Mouse (Mus musculus) layer of hippocampus, adult 9-11 months (tissue): ENCODE results near the gene Gdf7.

ENCODE experiments used
- DNase-seq: peaks from one replicate; pipeline ENCODE4 v3.0.0; 2022

Gdf7 gene

DNA sequence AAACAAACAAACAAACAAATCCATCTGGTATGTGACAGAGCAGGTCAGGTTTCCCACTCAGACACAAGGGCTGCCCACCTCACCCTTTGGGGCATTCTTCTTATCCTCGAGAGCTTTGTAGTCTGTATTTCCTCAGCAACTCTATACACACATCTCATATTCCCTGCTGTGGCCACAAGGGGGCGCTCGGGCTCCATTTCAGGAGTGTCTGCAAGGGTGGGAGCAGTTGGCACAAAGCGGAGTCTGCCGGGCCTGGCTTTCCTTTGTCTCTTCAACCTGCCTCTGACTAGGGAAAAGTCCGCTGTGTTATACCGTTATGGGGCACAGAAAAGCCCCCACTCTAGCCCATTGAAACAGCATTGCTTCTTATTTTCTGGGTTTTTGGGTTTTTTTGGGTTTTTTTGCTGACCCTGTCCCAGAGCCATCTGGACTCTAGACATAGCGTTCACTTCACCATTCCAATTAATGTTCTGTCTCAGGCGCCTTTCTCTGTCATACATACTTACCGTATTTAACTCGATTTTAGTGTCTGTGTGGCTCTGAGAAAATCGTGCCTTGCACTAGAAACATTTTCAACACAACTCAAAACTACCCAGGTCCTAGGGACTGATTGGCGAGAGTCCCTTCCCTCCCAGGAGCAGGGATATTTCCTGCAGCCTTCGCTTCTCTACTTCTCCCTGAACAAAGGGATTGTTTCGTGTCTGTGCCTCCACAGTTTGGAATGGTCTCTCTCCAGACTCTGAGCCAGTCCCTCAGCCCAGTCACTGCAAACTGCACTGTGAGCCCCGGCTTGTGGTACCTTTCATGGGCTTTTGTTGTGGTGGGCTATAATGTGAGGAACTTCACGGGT is 25.3 kb upstream of the Gdf7 start:
- DNase-seq = peak; percentile 95

- DNase-seq = peak; percentile 86
Measured at GRCm38 (mm10) chr12:8325943-8326522, 24.3 kb upstream of the Gdf7 start.

GRCm38 (mm10) chr12:8325245-8325942 is 23.6 kb upstream of the Gdf7 start:
- peak; percentile 59 for DNase-seq

GRCm38 (mm10) chr12:8324086-8324485 is 22.3 kb upstream of the Gdf7 start:
- DNase-seq = no peak

DNA sequence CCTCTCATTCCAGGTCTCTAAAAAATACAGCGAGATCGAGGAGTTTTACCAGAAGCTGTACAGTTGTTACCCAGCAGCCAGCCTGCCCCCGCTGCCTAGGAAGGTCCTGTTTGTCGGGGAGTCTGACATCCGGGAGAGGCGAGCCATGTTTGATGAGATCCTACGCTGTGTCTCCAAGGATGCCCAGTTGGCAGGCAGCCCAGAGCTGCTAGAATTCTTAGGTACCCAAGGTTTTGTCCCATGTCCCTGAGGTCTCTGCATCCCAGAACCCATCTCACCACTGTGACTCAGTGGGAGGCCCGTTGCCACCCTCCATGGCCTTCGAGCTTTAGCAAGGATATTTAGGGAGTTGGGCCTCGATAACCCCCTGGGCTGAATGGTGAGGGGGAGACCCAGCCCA is 19.8 kb upstream of the Gdf7 start:
- DNase-seq = no peak

DNA sequence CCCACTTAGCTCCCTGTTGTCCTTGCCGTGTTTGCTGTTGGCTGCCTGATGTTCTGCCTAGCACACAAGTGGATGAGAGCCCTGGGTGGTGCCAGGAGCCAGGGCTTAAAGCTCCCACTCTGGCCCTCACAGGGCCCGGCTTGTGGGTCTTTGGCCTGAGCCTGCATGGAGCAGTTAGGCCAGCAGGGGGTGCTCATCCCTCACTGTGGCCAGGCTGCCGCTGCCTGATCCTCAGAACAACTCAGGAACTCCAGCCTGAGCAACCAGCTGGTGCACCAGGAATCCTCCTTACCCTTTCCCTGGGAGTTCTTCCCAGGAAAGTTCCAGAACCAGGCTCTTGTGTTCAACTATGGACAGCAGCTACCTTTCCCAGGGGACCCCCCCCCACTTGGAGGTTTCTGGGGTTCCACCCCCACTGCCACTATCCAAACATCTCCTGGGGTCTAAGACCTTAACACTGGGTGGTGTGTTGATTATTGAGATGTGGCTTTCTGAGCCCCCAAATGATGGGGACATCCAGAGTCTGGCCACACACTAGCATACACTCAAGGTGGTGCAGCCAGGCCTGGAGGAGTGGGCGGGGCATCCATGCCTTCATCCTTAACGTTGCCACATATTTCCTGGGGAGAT is 18.4 kb upstream of the Gdf7 start:
- DNase-seq = peak; percentile 85

GRCm38 (mm10) chr12:8316541-8316940 is 14.8 kb upstream of the Gdf7 start:
- no peak for DNase-seq

- no peak for DNase-seq
Measured at GRCm38 (mm10) chr12:8313773-8314172, 12.0 kb upstream of the Gdf7 start.

DNA sequence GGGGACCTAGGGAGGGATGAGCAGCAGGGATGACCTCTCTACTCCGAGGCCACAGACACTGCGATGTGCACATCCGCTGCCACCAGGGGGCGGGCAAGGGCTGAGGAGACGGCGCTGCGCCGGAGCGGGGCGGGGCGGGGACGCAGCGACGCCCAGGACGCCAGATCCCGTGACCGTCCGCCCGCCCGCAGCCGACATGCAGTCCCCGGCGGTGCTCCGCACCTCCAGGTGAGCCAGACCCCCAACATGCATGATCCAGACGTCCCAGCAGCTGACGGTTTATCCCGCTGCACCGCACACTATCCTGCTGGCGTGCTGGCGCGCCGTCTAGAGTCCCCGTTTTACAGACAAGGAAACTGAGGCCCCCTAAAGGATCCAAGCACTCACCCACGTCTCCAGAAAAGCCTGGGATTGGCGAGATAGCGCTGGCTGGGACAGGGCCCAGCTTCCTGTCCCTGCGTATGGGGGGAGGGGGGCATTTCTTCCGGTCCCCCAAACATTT is 11.6 kb upstream of the Gdf7 start, which contains the start of gene Hs1bp3:
Gene Hs1bp3 (plus strand): TSS at position 163 of the 502 bp plus-strand sequence.
- peak; percentile 83 for DNase-seq

DNA sequence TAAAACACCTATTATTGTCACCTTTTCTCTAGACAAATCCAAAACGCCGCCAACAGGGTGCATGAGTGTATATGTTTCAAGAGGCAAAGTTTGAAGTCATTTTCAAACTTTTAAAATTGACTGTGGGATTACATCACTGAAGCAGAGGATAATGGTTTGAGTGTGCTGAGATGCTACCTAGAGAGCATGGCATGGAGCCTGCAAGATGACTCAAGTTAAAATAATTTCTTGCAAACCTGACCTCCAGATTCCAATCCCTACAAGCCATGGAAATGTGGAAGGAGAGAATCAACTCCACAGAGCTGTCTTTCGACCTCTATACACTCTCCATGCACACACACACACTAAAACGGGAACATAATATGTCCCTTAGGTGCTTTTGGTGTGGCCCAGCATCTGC is 10.5 kb upstream of the Gdf7 start:
- no peak for DNase-seq

- DNase-seq = no peak
Measured at GRCm38 (mm10) chr12:8310992-8311391, 9.2 kb upstream of the Gdf7 start.

- no peak for DNase-seq
Measured at GRCm38 (mm10) chr12:8306910-8307309, 5.2 kb upstream of the Gdf7 start.

- no peak for DNase-seq
Measured at GRCm38 (mm10) chr12:8306432-8306831, 4.7 kb upstream of the Gdf7 start.

DNA sequence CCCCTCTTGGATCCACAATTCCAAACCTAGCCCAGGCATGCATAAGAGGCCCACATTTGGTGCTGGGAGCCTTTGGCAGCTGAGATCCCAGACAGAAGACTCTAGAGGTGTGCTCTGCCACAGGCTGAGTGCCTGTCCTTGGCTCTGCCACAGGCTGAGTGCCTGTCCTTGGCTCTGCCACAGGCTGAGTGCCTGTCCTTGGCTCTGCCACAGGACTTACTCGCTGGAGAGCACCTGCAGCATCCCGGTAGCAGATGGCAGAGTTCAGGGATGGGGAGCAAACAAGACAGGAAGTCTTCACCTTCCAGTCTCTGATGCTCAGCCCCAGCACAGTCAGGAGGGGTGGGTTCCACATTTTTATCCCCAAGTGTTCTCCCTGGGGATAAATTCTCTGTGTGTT is 3.5 kb upstream of the Gdf7 start:
- no peak for DNase-seq

- DNase-seq = no peak
Measured at GRCm38 (mm10) chr12:8301011-8301814, 541 bp downstream of the Gdf7 start.

DNA sequence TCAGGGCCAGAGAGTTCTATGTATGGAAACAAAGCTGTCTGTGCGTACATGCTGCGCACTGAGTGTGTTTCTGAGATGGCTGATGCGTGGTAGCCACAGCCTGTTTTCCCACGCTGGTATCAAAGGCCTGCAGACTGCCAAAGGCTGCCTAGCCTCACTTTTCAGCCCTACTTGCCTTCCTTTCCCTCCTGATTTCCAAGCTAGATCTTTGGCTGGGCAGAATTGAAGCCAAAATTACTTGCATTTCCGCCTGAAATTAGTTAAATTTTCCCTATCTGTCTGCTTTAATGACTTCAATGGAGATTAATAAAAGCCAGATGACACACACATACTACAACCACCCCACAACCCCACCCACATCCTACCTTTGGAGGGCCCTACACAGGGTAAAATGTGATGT is 1.2 kb downstream of the Gdf7 start:
- no peak for DNase-seq

- DNase-seq = no peak
Measured at GRCm38 (mm10) chr12:8300111-8300480, 1.7 kb downstream of the Gdf7 start.

GRCm38 (mm10) chr12:8299143-8300110 is 2.3 kb downstream of the Gdf7 start:
- no peak for DNase-seq

DNA sequence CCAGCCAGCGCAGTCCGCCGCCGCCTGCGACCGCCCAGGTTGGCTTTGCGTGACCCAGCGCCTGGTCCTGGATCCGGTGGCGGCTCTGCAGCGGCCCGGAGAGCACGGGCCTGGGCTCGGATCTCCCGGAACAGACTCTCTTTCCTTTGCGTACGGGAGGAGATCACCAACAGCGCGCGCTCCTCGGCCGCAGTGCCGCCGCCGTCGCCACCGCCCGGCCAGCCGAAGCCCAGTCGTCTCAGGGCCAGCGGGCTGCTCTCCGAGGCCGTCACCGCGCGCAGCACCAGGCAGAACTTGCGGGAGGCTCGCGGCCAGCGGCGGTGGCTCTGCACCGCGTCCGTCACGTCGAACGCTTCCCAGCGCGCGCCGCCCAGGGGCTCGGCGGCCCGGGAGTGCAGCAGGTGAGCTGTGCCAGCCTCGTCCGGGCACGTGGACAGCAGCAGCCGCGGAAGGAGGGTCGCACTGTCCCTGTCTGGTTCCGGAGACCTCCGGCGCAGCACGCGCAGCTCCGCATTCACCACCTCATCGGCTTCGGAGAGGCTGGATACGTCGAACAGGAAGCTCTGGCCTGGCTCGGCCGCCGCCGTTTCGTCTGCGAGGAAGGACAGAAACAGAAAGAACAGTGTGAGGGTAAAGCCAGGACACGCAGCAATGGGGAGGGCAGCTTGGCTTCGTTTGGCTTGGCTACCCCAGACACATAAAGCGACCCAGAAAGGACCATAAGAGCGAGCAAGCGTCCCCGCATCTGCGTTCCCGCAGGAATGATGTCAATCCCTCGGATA is 3.2 kb downstream of the Gdf7 start:
- DNase-seq = no peak

- no peak for DNase-seq
Measured at GRCm38 (mm10) chr12:8297586-8298214, 4.1 kb downstream of the Gdf7 start.
